Mouse (Mus musculus): Measurements from ENCODE around the gene Gtdc1.

DNA sequence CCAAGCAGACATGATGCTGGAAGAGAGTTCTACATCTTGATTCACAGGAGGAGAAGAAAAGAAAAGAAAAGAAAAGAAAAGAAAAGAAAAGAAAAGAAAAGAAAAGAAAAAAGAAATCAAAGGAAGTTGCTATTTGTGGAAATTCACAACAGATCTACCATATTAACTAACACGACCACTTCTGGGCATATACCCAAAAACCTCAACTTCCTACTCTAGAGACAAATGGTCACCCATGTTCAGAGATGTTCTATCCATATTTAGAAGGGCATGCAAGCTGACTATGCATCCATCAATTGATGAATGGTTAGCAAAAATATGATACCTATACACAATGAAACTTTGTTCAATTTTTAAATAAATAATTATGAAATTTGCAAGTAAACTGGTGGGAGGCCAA is 79.3 kb downstream of the Gtdc1 start:
- TF ChIP-seq POLR2A (IDR thresholded peaks at IDR 0.05; ENCODE audit: extremely low read depth, insufficient read depth, low read length) (no peak), CTCF (IDR thresholded peaks at IDR 0.05; ENCODE audit: extremely low read depth, insufficient read depth, low read length) (no peak)

All from cortical plate, adult 2 months (tissue).